Mouse (Mus musculus) embryonic facial prominence, embryonic 11.5 days (tissue): Measurements from ENCODE around the gene Slc22a2. TPM values are rescaled to one million over a fixed set of nuclear protein-coding genes. Genes with fewer than 3 reads are reported as not detected.

Experiments
- ATAC-seq: fragments of 200-750 bp; cut with Nextera tagmentation; replicated peaks from 2 replicates; pipeline ENCODE4 v1.8.0; 2017; ENCODE audit warnings: low read depth; ENCODE audit not compliant: insufficient number of reproducible peaks, low FRiP score, low TSS enrichment
- DNase-seq: peaks from one replicate; pipeline ENCODE4 v3.0.0-alpha.2; 2015; ENCODE audit warnings: low spot score
- H3K27ac ChIP-seq: fragments of 300-500 bp; sonication (generic); replicated peaks from 2 replicates; pipeline ENCODE4 v1.5.1; 2014; ENCODE audit warnings: mild to moderate bottlenecking, low read depth, low read length, control low read depth
- H3K27me3 ChIP-seq: fragments of 300-500 bp; sonication (generic); 2 replicates; pipeline ENCODE4 v1.6.1; 2014; ENCODE audit warnings: mild to moderate bottlenecking, low read length, moderate library complexity, mixed read lengths; ENCODE audit not compliant: control insufficient read depth, insufficient read depth
- H3K36me3 ChIP-seq: fragments of 300-500 bp; sonication (generic); replicated peaks from 2 replicates; pipeline ENCODE4 v1.6.1; 2014; ENCODE audit warnings: low read depth, mild to moderate bottlenecking, low read length, moderate library complexity, mixed read lengths; ENCODE audit not compliant: control insufficient read depth, insufficient read depth
- H3K4me1 ChIP-seq: fragments of 300-500 bp; sonication (generic); 2 replicates; pipeline ENCODE4 v1.6.1; 2014; ENCODE audit warnings: low read length, mixed read lengths; ENCODE audit not compliant: control insufficient read depth, insufficient read depth
- H3K4me2 ChIP-seq: fragments of 300-500 bp; sonication (generic); 2 replicates; pipeline ENCODE4 v1.6.1; 2014; ENCODE audit warnings: low read depth, mild to moderate bottlenecking, control low read depth, low read length, moderate library complexity
- H3K4me3 ChIP-seq: fragments of 300-500 bp; sonication (generic); 2 replicates; pipeline ENCODE4 v1.5.1; 2014; ENCODE audit warnings: low read depth, low read length, control low read depth
- H3K9ac ChIP-seq: fragments of 300-500 bp; sonication (generic); replicated peaks from 2 replicates; pipeline ENCODE4 v1.6.1; 2014; ENCODE audit warnings: mild to moderate bottlenecking, control low read depth, low read length
- H3K9me3 ChIP-seq: fragments of 300-500 bp; sonication (generic); replicated peaks from 2 replicates; pipeline ENCODE4 v1.6.1; 2016; ENCODE audit warnings: mild to moderate bottlenecking, low read length, inconsistent platforms, mixed read lengths; ENCODE audit not compliant: control insufficient read depth
- WGBS: fragments of 180-500 bp; shearing (Covaris S2); extraction: QIAGEN DNeasy Blood & Tissue Kit; methylation state at CpG from one replicate; pipeline ENCODE4 v1.1.7; 2014; 5-methylcytosine and 5-hydroxymethylcytosine counted together
- polyA plus RNA-seq: library from polyadenylated mRNA; unstranded; fragments of >200 nt; fragmentation: Nextera tagmentation; extraction: Ambion mirVana; gene quantifications from 2 replicates; pipeline ENCODE4 v1.2.1, GENCODE M21; 2014

Gene Slc22a2
- polyA plus RNA-seq, 1 experiment from 2014 or later: not detected

DNA sequence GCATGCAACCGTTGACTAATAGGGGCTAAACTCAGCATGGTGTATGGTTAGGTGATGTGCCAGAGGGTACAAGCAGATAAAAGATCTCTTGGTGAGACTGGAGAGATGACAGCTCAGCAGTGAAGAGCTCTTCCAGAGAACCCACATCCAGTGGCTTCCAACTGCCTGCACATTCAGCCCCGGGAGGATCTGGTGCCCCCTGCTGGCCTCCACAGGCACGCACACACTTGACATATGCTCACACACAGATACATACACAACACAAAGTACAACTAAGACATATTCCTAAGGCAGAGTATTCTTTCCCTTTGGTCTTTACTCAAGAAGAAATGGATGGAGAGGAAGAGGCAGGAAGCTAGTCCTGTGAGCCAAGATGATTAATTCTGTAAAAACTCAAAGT is 55.7 kb downstream of the Slc22a2 start:
- H3K4me3 ChIP-seq: no peak overlapping the region
- no peaks in the 10 kb centered on the region for H3K27me3 ChIP-seq
- WGBS: 91% methylated on average over 3 of the region's 3 CpGs
- no peaks in the 10 kb centered on the region for H3K9me3 ChIP-seq
- ATAC-seq: no peak
- H3K4me2 ChIP-seq: no peak overlapping the region
- no peak for DNase-seq
- no peak overlapping the region for H3K27ac ChIP-seq
- H3K4me1 ChIP-seq: no peaks in the 10 kb centered on the region
- no peak overlapping the region for H3K9ac ChIP-seq
- no peaks in the 10 kb centered on the region for H3K36me3 ChIP-seq

DNA sequence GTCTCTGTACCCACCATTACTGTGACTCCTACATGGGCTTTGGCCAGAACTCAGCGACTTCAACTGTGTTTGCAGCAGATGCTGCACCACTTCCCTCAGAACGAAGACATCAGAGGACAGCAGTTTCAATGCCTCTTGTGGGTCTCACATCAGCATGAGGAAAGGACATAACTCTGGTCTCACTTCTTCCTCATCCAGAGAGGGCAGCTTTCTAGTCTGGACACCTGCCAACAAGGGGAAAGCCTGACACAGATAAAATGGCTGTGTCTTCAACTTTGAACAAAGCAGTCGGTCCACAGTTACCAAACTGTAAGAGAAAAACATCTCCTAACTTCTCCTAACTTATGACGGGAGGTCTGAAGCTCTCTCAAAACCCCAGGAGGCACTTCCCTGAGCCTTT is 57.2 kb downstream of the Slc22a2 start:
- H3K27me3 ChIP-seq: no peaks in the 10 kb centered on the region
- no peak overlapping the region for H3K4me2 ChIP-seq
- ATAC-seq (no peak), DNase-seq (no peak)
- no peak overlapping the region for H3K4me3 ChIP-seq
- H3K9ac ChIP-seq: no peak overlapping the region
- 79% methylated on average over 4 of the region's 4 CpGs for WGBS
- no peaks in the 10 kb centered on the region for H3K9me3 ChIP-seq
- H3K27ac ChIP-seq: no peak overlapping the region
- H3K36me3 ChIP-seq: no peaks in the 10 kb centered on the region
- no peaks in the 10 kb centered on the region for H3K4me1 ChIP-seq

DNA sequence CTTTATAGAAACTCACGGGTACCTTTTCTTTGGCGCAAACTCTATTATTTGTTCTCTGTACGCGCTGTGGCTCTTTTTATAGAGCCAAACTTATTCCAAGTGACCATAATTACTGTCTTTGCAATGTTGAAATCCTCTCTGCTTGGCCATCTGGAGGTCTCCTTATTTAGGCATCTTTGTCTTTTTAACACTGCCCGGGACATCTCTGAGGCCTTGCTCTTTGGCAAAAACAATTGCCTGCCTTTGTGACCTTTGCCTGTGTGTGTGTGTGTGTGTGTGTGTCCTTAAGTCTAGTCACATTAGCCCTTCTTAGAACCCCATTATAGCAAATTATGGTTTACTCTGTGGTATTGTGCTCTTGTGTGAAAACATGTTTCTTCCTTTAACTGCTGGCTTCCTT is 61.5 kb downstream of the Slc22a2 start:
- no peak overlapping the region for H3K9ac ChIP-seq
- 86% methylated on average over 5 of the region's 5 CpGs for WGBS
- ATAC-seq (no peak), DNase-seq (no peak)
- H3K4me1 ChIP-seq: no peaks in the 10 kb centered on the region
- H3K9me3 ChIP-seq: no peaks in the 10 kb centered on the region
- no peak overlapping the region for H3K4me2 ChIP-seq
- H3K27me3 ChIP-seq: no peaks in the 10 kb centered on the region
- H3K36me3 ChIP-seq: no peaks in the 10 kb centered on the region
- no peak overlapping the region for H3K27ac ChIP-seq
- H3K4me3 ChIP-seq: no peak overlapping the region

DNA sequence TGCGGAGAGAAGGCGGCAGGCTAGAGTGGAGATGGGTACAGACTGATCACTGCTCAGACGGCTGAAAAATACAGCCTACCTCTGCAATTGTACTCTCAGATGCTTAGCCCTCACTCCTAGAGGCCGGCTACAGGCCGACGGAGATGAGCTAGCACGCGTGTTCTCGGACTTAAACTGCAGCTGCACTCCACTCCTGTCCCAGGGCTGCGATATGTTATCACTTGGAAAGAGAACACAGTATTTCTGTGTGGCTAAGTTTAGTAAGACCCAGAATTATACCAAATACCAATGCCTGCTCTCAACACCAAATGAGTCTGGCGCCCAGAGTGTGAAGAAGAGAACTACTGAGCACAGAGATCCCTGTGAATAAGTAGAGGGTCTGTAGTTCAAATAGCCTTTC is 68.7 kb downstream of the Slc22a2 start:
- WGBS: 94% methylated on average over 11 of the region's 11 CpGs
- no peaks in the 10 kb centered on the region for H3K9me3 ChIP-seq
- no peaks in the 10 kb centered on the region for H3K4me1 ChIP-seq
- ATAC-seq (no peak), DNase-seq (no peak)
- no peak overlapping the region for H3K27ac ChIP-seq
- no peaks in the 10 kb centered on the region for H3K36me3 ChIP-seq
- H3K27me3 ChIP-seq: no peaks in the 10 kb centered on the region
- H3K4me3 ChIP-seq: no peak overlapping the region
- H3K4me2 ChIP-seq: no peak overlapping the region
- no peak overlapping the region for H3K9ac ChIP-seq

DNA sequence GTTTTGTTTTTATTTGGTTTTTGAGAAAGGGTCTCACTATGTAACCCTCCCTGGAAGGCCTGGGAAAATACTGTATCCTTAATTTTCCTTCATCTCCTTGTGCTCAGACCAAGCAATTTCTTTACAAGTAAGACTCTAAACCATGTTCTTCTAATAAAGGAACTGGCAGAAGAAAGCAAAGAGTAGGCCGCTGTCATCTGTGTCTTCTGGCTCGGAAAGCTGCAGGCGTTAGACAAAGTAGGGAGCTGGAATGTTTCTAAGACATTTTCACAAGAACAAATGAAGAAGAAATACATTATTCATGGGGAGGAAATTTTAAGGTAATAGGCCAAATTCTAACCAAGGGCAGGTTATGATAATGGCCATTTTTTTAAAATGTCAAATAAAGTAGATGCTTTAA is 70.1 kb downstream of the Slc22a2 start:
- WGBS: 96% methylated on average over 3 of the region's 3 CpGs
- no peaks in the 10 kb centered on the region for H3K9me3 ChIP-seq
- no peaks in the 10 kb centered on the region for H3K4me1 ChIP-seq
- no peak overlapping the region for H3K9ac ChIP-seq
- H3K36me3 ChIP-seq: no peaks in the 10 kb centered on the region
- DNase-seq: no peak
- no peak overlapping the region for H3K27ac ChIP-seq
- no peak overlapping the region for H3K4me3 ChIP-seq
- no peaks in the 10 kb centered on the region for H3K27me3 ChIP-seq
- no peak for ATAC-seq
- no peak overlapping the region for H3K4me2 ChIP-seq

DNA sequence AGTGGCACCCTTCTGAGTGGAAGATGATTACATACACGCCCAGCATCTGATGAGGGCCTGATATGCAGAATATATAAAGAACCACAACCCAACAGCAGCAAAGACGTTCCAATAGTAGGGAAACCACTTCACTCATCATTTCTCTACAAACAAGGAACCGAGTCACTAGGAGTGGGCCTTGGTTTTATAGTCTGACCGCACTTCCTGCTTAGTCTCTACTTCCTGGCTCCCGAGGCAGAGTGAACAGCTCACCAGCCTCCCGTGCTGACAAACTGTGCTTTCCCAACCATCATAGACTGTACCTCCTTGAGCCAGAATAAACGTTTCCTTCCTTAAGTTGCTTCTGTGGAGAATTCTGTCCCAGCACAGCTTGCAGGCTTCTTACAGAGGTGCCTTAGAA is 71.9 kb downstream of the Slc22a2 start:
- H3K4me2 ChIP-seq: no peak overlapping the region
- H3K27ac ChIP-seq: no peak overlapping the region
- 80% methylated on average over 7 of the region's 7 CpGs for WGBS
- no peaks in the 10 kb centered on the region for H3K4me1 ChIP-seq
- H3K36me3 ChIP-seq: no peaks in the 10 kb centered on the region
- no peaks in the 10 kb centered on the region for H3K9me3 ChIP-seq
- no peak for DNase-seq
- no peak for ATAC-seq
- H3K27me3 ChIP-seq: no peaks in the 10 kb centered on the region
- H3K9ac ChIP-seq: no peak overlapping the region
- H3K4me3 ChIP-seq: no peak overlapping the region

DNA sequence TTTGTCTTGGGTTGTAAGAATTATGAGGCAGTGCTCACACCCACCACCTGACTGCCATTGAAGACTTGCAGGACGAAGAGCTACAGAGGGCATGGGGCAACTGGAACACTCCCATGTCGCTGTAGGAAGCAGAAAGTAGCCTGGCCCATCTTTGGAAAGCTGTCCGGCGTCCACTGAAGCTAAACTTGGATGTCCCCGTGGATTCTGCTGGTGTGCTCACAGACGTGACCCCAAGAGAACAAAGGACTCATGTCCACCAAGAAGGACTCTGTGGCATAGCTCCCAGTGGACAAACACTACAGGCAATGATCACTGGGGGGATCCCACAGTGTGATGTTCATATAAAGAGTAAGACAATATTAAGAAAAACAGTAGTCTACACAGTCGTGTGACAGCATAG is 74.9 kb downstream of the Slc22a2 start:
- DNase-seq (no peak), ATAC-seq (no peak)
- no peaks in the 10 kb centered on the region for H3K4me1 ChIP-seq
- H3K27ac ChIP-seq: no peak overlapping the region
- H3K4me3 ChIP-seq: no peak overlapping the region
- WGBS: 83% methylated on average over 7 of the region's 7 CpGs
- H3K9ac ChIP-seq: no peak overlapping the region
- no peaks in the 10 kb centered on the region for H3K9me3 ChIP-seq
- H3K27me3 ChIP-seq: no peaks in the 10 kb centered on the region
- no peak overlapping the region for H3K4me2 ChIP-seq
- H3K36me3 ChIP-seq: no peaks in the 10 kb centered on the region

DNA sequence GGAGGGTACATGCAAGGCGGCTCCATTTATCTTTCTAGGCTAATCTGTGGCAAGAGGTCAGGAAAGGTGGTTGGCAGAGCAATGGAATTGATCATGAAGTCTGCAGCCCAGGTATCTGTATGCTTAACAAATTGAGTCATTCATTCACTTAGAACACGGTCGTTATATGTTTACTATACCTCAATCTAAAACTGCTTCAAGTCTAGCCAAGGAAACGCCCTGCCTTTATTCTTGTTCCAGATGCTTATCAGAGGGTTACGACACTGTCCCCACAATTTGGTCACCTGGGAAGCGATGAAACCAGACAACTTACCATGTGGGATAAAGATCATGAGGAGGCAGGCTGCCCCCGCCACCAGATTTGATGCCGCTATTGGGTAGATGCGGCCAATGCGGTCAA is 75.3 kb downstream of the Slc22a2 start:
- no peaks in the 10 kb centered on the region for H3K36me3 ChIP-seq
- H3K4me1 ChIP-seq: no peaks in the 10 kb centered on the region
- no peak overlapping the region for H3K4me3 ChIP-seq
- H3K4me2 ChIP-seq: no peak overlapping the region
- DNase-seq: no peak
- H3K27me3 ChIP-seq: no peaks in the 10 kb centered on the region
- no peak overlapping the region for H3K27ac ChIP-seq
- no peaks in the 10 kb centered on the region for H3K9me3 ChIP-seq
- 92% methylated on average over 10 of the region's 10 CpGs for WGBS
- H3K9ac ChIP-seq: no peak overlapping the region
- no peak for ATAC-seq
